Mouse (Mus musculus) E14TG2a.4 (cell line): ENCODE data around the gene Serinc3.

Experiments used
- CTCF ChIP-seq: conservative IDR thresholded peaks from 2 replicates; pipeline ENCODE4 v1.5.1; 2014; ENCODE audit warnings: low read length
- NANOG ChIP-seq: IDR thresholded peaks from 2 replicates; pipeline ENCODE4 v1.6.1; 2014; ENCODE audit warnings: borderline replicate concordance, low read length, mixed read lengths
- POU5F1 ChIP-seq: IDR thresholded peaks from 2 replicates; pipeline ENCODE4 v1.6.1; 2014; ENCODE audit warnings: low read length, borderline replicate concordance

DNA sequence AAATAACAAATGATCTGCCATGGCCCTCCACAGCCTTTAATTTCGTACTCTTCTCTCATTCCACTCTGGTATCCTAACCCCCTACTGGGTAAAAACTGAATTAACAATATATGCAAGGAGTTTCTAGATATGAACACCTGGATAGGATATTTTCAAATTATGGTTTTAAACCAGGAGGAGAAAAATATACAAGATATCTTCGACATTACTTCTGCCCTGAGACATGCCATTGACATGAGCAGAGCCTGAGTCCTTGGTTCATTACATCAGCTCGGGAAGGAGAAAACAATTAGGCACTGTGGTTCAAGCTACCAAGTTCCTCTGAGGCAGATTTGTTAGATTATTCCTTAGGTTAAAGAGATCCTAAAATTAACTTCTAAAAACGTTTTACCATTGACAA lies 884 bp downstream of the Serinc3 start:
- TF ChIP-seq CTCF (no peak), POU5F1 (no peak), NANOG (no peak)
